Mouse (Mus musculus) C2C12 (cell line): ENCODE results near the gene Oas1a.

Experiments
- CEBPB ChIP-seq: IDR thresholded peaks from one replicate; pipeline ENCODE4 v1.6.1; 2011; ENCODE audit warnings: low read depth, mild to moderate bottlenecking, control low read depth, moderate library complexity
- CTCF ChIP-seq: IDR thresholded peaks from one replicate; pipeline ENCODE4 v1.5.1; 2011; ENCODE audit not compliant: control insufficient read depth, insufficient read depth, insufficient read length
- MAX ChIP-seq: IDR thresholded peaks from one replicate; pipeline ENCODE4 v1.6.1; 2011; ENCODE audit warnings: mild to moderate bottlenecking, control low read depth
- MYOD1 ChIP-seq: IDR thresholded peaks from one replicate; pipeline ENCODE4 v1.6.1; 2011; ENCODE audit warnings: low read depth; ENCODE audit not compliant: control insufficient read depth, insufficient read length
- USF1 ChIP-seq: IDR thresholded peaks from one replicate; pipeline ENCODE4 v1.6.1; 2011; ENCODE audit warnings: low read depth, mild to moderate bottlenecking, control low read depth, moderate library complexity

GRCm38 (mm10) chr5:120920296-120920695 is 13.0 kb upstream of the Oas1a start:
- TF ChIP-seq USF1 (no peak), CTCF (no peak), MAX (no peak), MYOD1 (no peak), CEBPB (no peak)
